Mouse (Mus musculus): ENCODE results near the gene Mical1. TPM values are rescaled to one million over a fixed set of nuclear protein-coding genes. Genes with fewer than 3 reads are reported as not detected.

Mical1 gene
- polyA plus RNA-seq, 2 experiments: 40.2 to 53.8 TPM

DNA sequence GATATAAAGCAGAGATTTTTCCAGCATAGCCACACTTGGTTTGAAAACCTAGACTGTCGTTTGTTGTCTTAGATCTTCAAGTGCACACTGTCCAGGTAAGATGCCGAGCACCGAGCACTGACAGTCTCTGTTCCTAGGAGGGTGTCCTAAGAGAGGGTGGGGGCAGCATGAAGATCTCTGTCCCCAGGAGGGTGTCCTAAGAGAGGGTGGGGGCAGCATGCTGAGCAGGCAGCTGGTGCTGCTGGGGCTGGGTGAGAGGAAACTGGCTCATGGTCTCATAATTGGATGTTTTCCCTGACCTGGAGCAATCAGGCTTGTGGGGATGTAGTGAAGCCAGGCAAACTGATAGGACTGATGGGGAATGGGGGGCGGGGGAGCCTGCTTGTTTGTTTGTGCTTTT lies 16.1 kb upstream of the Mical1 start:
- H3K9me3 ChIP-seq (ENCODE audit: control insufficient read depth, low read length): no peaks in the 10 kb centered on the region
- peaks cover 58% of the 10 kb centered on the region for H3K36me3 ChIP-seq (ENCODE audit: control insufficient read depth, insufficient read depth, low read length)
- H3K27ac ChIP-seq (replicated peaks; ENCODE audit: low read depth, low read length): no peak overlapping the region
- no peaks in the 10 kb centered on the region for H3K27me3 ChIP-seq (ENCODE audit: control insufficient read depth, insufficient read depth, low read length)
- ATAC-seq (ENCODE audit: low FRiP score, low read depth) (no peak), DNase-seq (ENCODE audit: low spot score) (no peak)
- no peak for TF ChIP-seq POLR2A (IDR thresholded peaks at IDR 0.05; ENCODE audit: borderline replicate concordance, extremely low read depth, insufficient read depth, insufficient read length)
- no peak overlapping the region for H3K9ac ChIP-seq (ENCODE audit: low read depth, low read length, severe bottlenecking)
- H3K4me3 ChIP-seq (replicated peaks; ENCODE audit: low read length): no peak overlapping the region
- WGBS: 87% methylated on average over 4 of the region's 4 CpGs
- H3K4me2 ChIP-seq (replicated peaks; ENCODE audit: low read depth, low read length, severe bottlenecking): no peak overlapping the region
- H3K4me1 ChIP-seq (ENCODE audit: control insufficient read depth, insufficient read depth, low read length): no peaks in the 10 kb centered on the region

- Histone ChIP-seq H3K4me2 (replicated peaks; ENCODE audit: low read depth, low read length, severe bottlenecking) (no peak overlapping the region), H3K27me3 (ENCODE audit: control insufficient read depth, insufficient read depth, low read length) (no peaks in the 10 kb centered on the region), H3K36me3 (ENCODE audit: control insufficient read depth, insufficient read depth, low read length) (peaks cover 58% of the 10 kb centered on the region), H3K9me3 (ENCODE audit: control insufficient read depth, low read length) (no peaks in the 10 kb centered on the region), H3K4me1 (ENCODE audit: control insufficient read depth, insufficient read depth, low read length) (no peaks in the 10 kb centered on the region), H3K27ac (replicated peaks; ENCODE audit: low read depth, low read length) (no peak overlapping the region), H3K4me3 (replicated peaks; ENCODE audit: low read length) (no peak overlapping the region), H3K9ac (ENCODE audit: low read depth, low read length, severe bottlenecking) (no peak overlapping the region)
- TF ChIP-seq POLR2A (IDR thresholded peaks at IDR 0.05; ENCODE audit: borderline replicate concordance, extremely low read depth, insufficient read depth, insufficient read length): no peak
- 31% methylated on average over 2 of the region's 2 CpGs for WGBS
- DNase-seq (ENCODE audit: low spot score): no peak
- ATAC-seq (ENCODE audit: low FRiP score, low read depth): no peak
Measured at GRCm38 (mm10) chr10:41460501-41460900, 15.6 kb upstream of the Mical1 start.

DNA sequence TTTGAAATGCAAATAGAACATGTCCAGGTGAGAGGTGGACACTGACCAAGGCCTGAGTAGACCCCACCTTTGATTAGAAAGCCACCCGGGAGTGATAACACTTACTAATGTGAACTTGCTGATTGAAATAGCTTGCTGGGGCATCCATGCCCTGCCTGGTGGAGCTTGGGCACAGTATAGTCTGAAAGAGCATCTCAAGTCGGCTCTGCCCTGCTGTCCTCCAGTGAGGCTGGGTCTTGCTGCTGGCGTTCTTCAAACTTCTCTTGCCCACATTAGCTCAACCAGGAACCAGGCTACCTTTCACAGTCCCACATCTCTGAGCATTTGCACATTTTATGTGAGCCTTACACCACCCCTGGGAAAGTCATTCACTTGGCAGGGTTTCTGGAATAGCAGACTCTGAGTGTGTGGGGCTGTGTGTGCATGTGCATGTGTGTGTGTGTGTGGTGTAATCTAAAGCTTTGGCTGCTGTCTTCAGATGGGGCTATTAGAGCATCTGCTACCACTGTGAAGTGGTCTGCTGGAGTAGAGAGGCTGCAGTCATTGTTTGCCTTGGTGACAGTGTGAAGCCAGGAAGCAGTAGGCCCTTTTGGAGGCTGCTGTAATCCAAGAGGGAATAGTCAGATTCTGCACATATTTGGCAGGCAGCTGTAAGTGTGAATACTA lies 14.9 kb upstream of the Mical1 start:
- no peak overlapping the region for H3K4me3 ChIP-seq (replicated peaks; ENCODE audit: low read length)

GRCm38 (mm10) chr10:41464401-41464955 lies 11.6 kb upstream of the Mical1 start:
- ATAC-seq (ENCODE audit: low FRiP score, low read depth): no peak
- Histone ChIP-seq H3K4me1 (ENCODE audit: control insufficient read depth, insufficient read depth, low read length) (no peaks in the 10 kb centered on the region), H3K4me3 (replicated peaks; ENCODE audit: low read length) (no peak overlapping the region), H3K27me3 (ENCODE audit: control insufficient read depth, insufficient read depth, low read length) (no peaks in the 10 kb centered on the region), H3K27ac (replicated peaks; ENCODE audit: low read depth, low read length) (no peak overlapping the region), H3K4me2 (replicated peaks; ENCODE audit: low read depth, low read length, severe bottlenecking) (no peak overlapping the region), H3K36me3 (ENCODE audit: control insufficient read depth, insufficient read depth, low read length) (peaks cover 41% of the 10 kb centered on the region), H3K9ac (ENCODE audit: low read depth, low read length, severe bottlenecking) (no peak overlapping the region), H3K9me3 (ENCODE audit: control insufficient read depth, low read length) (no peaks in the 10 kb centered on the region)
- DNase-seq (ENCODE audit: low spot score): no peak
- TF ChIP-seq POLR2A (IDR thresholded peaks at IDR 0.05; ENCODE audit: borderline replicate concordance, extremely low read depth, insufficient read depth, insufficient read length): no peak
- 60% methylated on average over 15 of the region's 15 CpGs for WGBS

More for the DNA sequence above, 14.9 kb upstream of the Mical1 start:
- no peak for TF ChIP-seq POLR2A (IDR thresholded peaks at IDR 0.05; ENCODE audit: borderline replicate concordance, extremely low read depth, insufficient read depth, insufficient read length)
- Histone ChIP-seq H3K27ac (replicated peaks; ENCODE audit: low read depth, low read length) (no peak overlapping the region), H3K4me2 (replicated peaks; ENCODE audit: low read depth, low read length, severe bottlenecking) (no peak overlapping the region), H3K36me3 (ENCODE audit: control insufficient read depth, insufficient read depth, low read length) (peaks cover 56% of the 10 kb centered on the region), H3K4me1 (ENCODE audit: control insufficient read depth, insufficient read depth, low read length) (no peaks in the 10 kb centered on the region), H3K9ac (ENCODE audit: low read depth, low read length, severe bottlenecking) (no peak overlapping the region), H3K27me3 (ENCODE audit: control insufficient read depth, insufficient read depth, low read length) (no peaks in the 10 kb centered on the region), H3K9me3 (ENCODE audit: control insufficient read depth, low read length) (no peaks in the 10 kb centered on the region)
- WGBS: 80% methylated on average over 3 of the region's 3 CpGs
- ATAC-seq (ENCODE audit: low FRiP score, low read depth) (peak; percentile 34; the same call in 1 of the 2 replicates), DNase-seq (ENCODE audit: low spot score) (no peak)

GRCm38 (mm10) chr10:41467325-41467724 lies 8.8 kb upstream of the Mical1 start:
- Histone ChIP-seq H3K36me3 (ENCODE audit: control insufficient read depth, insufficient read depth, low read length) (peaks cover 31% of the 10 kb centered on the region), H3K9ac (ENCODE audit: low read depth, low read length, severe bottlenecking) (no peak overlapping the region), H3K4me2 (replicated peaks; ENCODE audit: low read depth, low read length, severe bottlenecking) (no peak overlapping the region), H3K27me3 (ENCODE audit: control insufficient read depth, insufficient read depth, low read length) (no peaks in the 10 kb centered on the region), H3K4me3 (replicated peaks; ENCODE audit: low read length) (no peak overlapping the region), H3K9me3 (ENCODE audit: control insufficient read depth, low read length) (no peaks in the 10 kb centered on the region), H3K4me1 (ENCODE audit: control insufficient read depth, insufficient read depth, low read length) (no peaks in the 10 kb centered on the region), H3K27ac (replicated peaks; ENCODE audit: low read depth, low read length) (no peak overlapping the region)
- no peak for DNase-seq (ENCODE audit: low spot score)
- WGBS: 35% methylated on average over 6 of the region's 6 CpGs
- TF ChIP-seq POLR2A (IDR thresholded peaks at IDR 0.05; ENCODE audit: borderline replicate concordance, extremely low read depth, insufficient read depth, insufficient read length): no peak
- ATAC-seq (ENCODE audit: low FRiP score, low read depth): no peak
